In genomic region chr2:78021905-78022304, GRCm38 (mm10) we compare ENCODE assay signal across 8 mouse cellular contexts.
DNase-seq lines count a peak whose midpoint lies in the region; ATAC-seq lines count a peak whose summit lies in the region.

No protein-coding gene starts in this region.

- peaks cover 3% of the 10 kb centered on the region; the same call in 1 of the 2 replicates for H3K4me1 ChIP-seq in forebrain, embryonic 16.5 days (replicated peaks; ENCODE audit: control insufficient read depth, insufficient read depth, low read length)
- no peaks in the 10 kb centered on the region for H3K4me1 ChIP-seq in neural tube, embryonic 15.5 days
- H3K4me1 ChIP-seq in intestine, embryonic 15.5 days (replicated peaks) = peaks cover 2% of the 10 kb centered on the region; the same call in 1 of the 2 replicates

- peak; percentile 62; the same call in 1 of the 2 replicates for ATAC-seq in forebrain, embryonic 16.5 days
- ATAC-seq in neural tube, embryonic 15.5 days (ENCODE audit: low FRiP score) = peak; percentile 69; the same call in 1 of the 2 replicates
- no peak for ATAC-seq in intestine, embryonic 15.5 days
- ATAC-seq in megakaryocyte-erythroid progenitor cell, adult 5-6 weeks (replicated peaks; ENCODE audit: low FRiP score, low TSS enrichment, poor library complexity, severe bottlenecking) = no peak

- intact Hi-C loops in left cerebral cortex, postnatal 4 days (cut with DNase I) = no loop called here

- DNase-seq in left cerebral cortex, postnatal 4 days = peak; percentile 14
- DNase-seq in left cerebral cortex, adult 11 months (ENCODE audit: low spot score) = no peak
- DNase-seq in c-Kit-positive CD71-negative TER-119-negative erythroid progenitor cells, embryonic 14.5 days (ENCODE audit: low read depth) = peak; percentile 30
- DNase-seq in layer of hippocampus, adult 8-10 months (ENCODE audit: low spot score in 2 of 2) = no peak

- H3K27ac ChIP-seq in forebrain, embryonic 16.5 days (ENCODE audit: low read length) = no peak overlapping the region
- H3K27ac ChIP-seq in neural tube, embryonic 15.5 days (replicated peaks) = no peak overlapping the region
- no peak overlapping the region for H3K27ac ChIP-seq in intestine, embryonic 15.5 days

- H3K27me3 ChIP-seq in forebrain, embryonic 16.5 days (replicated peaks; ENCODE audit: control insufficient read depth, insufficient read depth, low read length) = no peaks in the 10 kb centered on the region
- no peaks in the 10 kb centered on the region for H3K27me3 ChIP-seq in neural tube, embryonic 15.5 days (replicated peaks)
- no peaks in the 10 kb centered on the region for H3K27me3 ChIP-seq in intestine, embryonic 15.5 days (replicated peaks)

- H3K4me3 ChIP-seq in forebrain, embryonic 16.5 days (replicated peaks; ENCODE audit: low read length) = no peak overlapping the region
- H3K4me3 ChIP-seq in neural tube, embryonic 15.5 days (replicated peaks) = no peak overlapping the region
- H3K4me3 ChIP-seq in intestine, embryonic 15.5 days (replicated peaks) = no peak overlapping the region

- 26% methylated on average over 5 of the region's 5 CpGs for WGBS in forebrain, embryonic 16.5 days
- 33% methylated on average over 5 of the region's 5 CpGs for WGBS in neural tube, embryonic 15.5 days
- WGBS in intestine, embryonic 15.5 days = 27% methylated on average over 5 of the region's 5 CpGs

- H3K36me3 ChIP-seq in forebrain, embryonic 16.5 days (ENCODE audit: control insufficient read depth, insufficient read depth) = no peaks in the 10 kb centered on the region
- H3K36me3 ChIP-seq in neural tube, embryonic 15.5 days = no peaks in the 10 kb centered on the region
- H3K36me3 ChIP-seq in intestine, embryonic 15.5 days = no peaks in the 10 kb centered on the region

- H3K9ac ChIP-seq in forebrain, embryonic 16.5 days (replicated peaks; ENCODE audit: low read depth, low read length) = no peak overlapping the region
- H3K9ac ChIP-seq in neural tube, embryonic 15.5 days (replicated peaks) = no peak overlapping the region
- no peak overlapping the region for H3K9ac ChIP-seq in intestine, embryonic 15.5 days

- no peak overlapping the region for H3K4me2 ChIP-seq in forebrain, embryonic 16.5 days (ENCODE audit: low read length)
- no peak overlapping the region for H3K4me2 ChIP-seq in neural tube, embryonic 15.5 days
- no peak overlapping the region for H3K4me2 ChIP-seq in intestine, embryonic 15.5 days (replicated peaks)

- no peaks in the 10 kb centered on the region for H3K9me3 ChIP-seq in forebrain, embryonic 16.5 days (ENCODE audit: control insufficient read depth, low read length)
- no peaks in the 10 kb centered on the region for H3K9me3 ChIP-seq in neural tube, embryonic 15.5 days (replicated peaks)
- no peaks in the 10 kb centered on the region for H3K9me3 ChIP-seq in intestine, embryonic 15.5 days

Comparison
In these comparisons a context has a peak if more than half of its experiments do, and no peak if none do; other contexts are left out.
1. DNase-seq: peak in left cerebral cortex, postnatal 4 days (single experiment) and c-Kit-positive CD71-negative TER-119-negative erythroid progenitor cells, embryonic 14.5 days (single experiment); none in left cerebral cortex, adult 11 months (single experiment) and layer of hippocampus, adult 8-10 months (0 of 2).
2. ATAC-seq: peak in forebrain, embryonic 16.5 days (single experiment) and neural tube, embryonic 15.5 days (single experiment); none in intestine, embryonic 15.5 days (single experiment) and megakaryocyte-erythroid progenitor cell, adult 5-6 weeks (single experiment).